Mouse (Mus musculus) spleen, postnatal 4 days (tissue): ENCODE data around the gene Ica1.

Experiments used
- DNase-seq, 2 experiments: peaks; one replicate each; pipeline ENCODE4 v3.0.0; 2022; ENCODE audit warnings: low spot score in 2 of 2

The Ica1 gene

DNA sequence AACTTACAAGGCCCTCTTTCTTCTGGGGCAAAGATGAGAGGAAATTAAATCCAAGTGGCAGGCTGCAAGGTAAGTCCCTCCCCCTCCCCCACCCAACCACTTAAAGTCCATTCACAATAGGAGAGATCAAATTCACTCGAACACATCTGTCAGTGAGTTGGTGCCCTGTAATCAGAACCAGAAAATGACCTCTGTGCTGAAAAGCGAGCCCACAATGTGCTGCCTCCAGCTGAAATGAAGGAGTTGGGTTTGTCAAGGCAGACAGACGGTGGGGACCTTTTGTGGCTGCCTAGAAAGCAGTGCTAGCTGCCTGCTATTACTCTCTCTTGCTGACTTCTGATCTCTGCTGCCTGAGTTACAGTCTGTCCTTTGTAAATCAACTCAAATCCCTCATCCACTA, 35.8 kb downstream of the Ica1 start:
- DNase-seq = no peak

DNA sequence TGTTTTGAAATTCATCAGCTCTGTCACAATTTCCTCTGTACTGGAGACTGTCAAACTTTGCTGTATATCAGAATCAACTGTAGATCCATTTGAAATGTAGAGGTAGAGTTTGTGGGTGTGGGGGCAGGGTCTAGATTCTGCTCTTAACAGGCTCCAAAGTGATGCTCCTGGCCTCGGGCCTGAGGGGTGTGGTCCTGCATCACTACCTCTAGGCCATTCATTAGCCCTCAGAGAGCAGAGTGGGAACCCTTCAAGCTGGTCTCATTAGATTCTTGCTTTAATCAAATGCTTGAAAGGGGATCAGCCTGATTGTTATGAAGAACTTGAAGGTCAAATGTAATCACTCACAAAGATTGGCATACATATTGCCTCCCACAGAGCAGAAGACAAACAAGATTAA, 36.6 kb downstream of the Ica1 start:
- no peak for DNase-seq

DNA sequence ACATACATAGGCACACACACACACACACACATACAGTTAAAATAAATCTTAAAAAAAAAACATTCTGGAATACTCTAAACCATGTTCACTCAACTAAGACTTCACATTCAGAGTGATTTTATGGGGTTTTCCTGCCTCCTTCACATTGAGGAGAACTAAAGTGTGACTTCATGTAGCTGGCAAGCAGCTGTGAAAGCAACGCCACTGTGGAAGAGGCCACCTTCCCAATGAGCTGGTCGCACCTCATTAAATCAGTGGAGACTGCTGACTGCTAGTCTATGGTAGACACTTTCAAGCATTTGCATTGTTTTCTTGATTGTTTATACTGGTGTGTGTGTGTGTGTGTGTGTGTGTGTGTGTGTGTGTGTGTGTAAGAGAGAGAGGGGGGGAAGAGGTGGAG, 38.2 kb downstream of the Ica1 start:
- DNase-seq = no peak

DNA sequence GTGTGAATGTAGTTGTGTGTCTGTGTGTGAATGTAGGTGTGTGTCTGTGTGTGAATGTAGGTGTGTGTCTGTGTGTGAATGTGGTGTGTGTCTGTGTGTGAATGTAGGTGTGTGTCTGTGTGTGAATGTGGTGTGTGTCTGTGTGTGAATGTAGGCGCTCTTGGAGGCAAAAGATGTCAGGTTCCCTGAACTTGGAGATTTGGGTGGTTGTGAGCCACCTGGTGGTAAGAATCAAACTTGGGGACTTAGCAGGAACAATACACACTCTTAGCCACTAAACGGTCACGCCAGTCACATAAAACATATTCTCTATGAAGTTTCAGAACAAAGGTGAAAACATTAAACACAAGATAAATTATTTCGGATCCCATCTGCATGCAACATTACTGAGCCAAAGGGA, 39.9 kb downstream of the Ica1 start:
- no peak for DNase-seq

DNA sequence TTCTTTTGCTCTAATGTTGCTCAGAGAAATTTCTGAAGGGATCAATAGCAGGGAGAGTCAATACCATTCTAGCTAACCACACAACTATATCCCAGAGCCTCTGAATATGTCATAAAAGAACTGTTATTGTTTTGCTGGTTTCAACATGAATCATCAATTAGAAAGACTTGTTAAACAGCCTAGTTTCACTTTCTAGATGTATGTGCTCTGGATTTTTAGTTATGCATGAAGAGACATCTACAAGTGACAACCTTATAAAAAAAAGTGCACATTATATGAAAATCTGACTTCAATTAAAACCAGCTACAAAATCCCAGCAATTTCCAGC, 41.8 kb downstream of the Ica1 start:
- no peak for DNase-seq

DNA sequence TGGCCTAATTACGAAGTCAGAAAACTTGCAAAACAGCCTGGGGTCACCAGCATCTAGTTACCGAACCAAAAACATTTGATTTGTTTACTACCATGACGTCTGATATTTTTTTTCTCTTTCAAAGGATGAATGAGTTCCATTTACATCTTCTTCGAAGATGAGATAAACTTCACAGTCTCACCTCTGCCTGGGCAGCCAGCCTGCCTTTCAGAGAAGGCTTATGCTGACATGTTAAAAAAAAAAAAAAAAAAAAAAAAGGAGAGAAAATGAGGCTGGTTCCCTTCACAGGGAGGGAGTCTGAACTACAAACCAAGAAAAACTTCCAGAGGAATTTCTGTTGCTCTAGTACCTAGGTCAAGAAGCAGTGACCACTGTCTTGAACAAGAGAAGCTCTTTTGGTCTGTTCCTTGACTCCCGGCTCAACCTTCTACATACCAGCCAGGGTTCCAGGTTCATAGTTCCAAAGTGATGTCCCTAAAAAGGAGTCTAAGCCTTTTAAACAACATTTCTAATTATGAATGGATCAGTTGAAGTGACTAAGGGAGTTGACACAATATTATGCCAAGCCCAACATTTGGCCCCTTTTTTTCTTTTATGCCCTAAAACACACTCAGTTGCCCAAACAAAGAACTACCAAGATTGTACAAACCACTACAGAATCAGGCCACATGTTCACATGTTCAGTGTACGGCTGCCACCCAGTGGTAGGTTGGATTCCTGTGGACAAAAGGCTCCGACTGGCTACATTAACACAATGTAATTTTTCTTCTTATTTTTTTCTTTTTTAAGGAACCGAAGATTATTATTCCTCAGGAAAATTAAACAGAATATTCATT, 42.4 kb downstream of the Ica1 start:
- DNase-seq = peak; percentile 49 to 72

DNA sequence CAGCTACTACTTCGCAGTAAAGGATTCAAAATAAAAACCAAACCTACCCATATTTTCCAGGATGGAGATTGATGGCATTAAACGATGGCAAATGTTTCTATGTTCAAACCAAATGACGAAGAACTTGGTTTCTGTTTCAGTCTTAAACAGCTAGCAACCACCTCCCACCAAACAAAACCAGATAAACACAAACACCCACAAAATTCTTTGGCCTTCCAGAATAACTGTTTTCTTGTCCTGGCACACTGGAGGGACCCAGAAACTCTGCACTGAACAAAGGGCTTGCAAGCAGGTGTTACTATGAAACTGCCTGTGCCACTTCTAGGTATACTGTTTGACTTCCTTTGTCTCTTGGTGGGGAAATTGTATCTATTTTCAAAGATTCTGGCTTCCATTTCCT, 43.2 kb downstream of the Ica1 start:
- DNase-seq = no peak

DNA sequence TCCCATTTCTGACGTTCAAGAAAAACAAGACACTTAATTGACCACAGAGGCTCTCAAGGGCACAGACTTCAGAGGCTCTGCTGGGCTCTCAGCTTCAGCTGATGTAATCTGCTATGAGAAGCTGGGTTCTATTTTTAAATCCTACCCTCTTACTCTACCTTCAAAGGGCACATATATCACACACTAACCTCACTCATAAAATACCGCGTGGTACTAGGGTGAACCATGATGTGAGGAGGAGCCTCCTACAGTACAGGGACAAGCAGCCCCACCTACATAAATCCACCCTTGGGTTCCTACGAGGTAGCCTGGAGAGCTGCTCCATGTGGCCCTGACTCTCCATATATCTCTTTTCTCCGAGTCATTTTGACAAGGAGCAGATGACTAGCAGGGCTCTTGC, 45.8 kb downstream of the Ica1 start:
- no peak for DNase-seq

DNA sequence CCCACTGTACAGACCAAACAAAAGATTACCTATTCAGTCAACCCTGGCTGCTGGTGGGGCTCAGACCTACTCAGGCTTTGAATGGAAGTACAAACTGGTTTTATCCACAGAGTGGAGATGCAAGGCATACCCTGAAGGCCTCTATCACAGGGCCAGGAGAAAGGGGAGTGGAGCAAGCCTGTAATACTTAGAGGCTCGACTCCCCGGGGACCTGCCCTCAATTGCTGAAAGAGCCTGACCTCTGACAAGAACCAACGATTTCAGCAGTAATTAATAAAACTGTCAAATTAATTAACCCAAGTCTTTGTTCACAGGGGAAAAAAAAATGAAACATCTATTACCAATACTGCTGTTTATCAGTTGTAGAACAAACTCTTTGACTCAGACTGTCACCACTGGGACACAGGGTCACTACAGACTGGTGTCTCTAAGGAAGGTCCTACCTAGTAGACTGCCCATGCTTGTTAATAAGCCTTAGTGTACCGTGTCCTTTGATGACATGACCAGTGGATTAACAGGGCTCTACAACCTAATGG, 46.6 kb downstream of the Ica1 start:
- DNase-seq = no peak

DNA sequence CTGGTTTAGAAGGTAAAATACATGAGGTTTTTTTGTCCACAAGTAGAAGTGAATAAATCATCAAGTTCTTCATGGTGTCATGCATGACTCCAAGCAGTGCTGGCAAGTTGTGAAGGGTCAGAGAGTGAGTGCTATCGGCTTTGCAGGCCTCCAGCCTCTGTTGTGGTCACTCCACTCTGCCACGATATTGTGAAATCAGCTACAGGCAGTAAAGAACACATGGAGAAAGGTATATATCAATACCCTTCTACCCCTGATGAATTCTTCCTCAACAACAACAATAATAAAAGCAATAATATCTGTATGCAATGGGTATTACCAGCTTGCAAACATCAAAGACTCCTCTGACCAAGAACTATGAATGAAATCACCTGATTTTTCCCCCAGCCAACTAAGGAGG, 47.9 kb downstream of the Ica1 start:
- no peak for DNase-seq

DNA sequence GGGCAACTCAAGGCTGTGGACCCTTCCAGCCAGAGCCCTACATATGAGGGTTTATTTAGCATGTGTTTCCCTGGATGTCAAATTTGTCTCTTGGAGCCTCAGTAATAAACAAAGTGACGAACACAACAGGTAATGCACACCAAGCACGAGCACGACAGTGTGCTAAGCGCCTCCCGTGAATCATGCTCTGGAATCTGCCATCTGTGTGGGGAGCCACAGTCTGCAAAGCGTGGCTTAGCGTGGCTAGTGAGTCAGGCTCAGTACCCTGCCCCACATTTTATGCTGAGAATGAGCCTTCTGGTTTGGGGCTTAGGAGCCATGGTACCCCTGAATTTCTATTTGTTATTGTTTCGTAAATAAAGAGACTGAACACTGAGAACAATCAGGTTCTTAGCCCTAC, 50.5 kb downstream of the Ica1 start:
- no peak for DNase-seq

DNA sequence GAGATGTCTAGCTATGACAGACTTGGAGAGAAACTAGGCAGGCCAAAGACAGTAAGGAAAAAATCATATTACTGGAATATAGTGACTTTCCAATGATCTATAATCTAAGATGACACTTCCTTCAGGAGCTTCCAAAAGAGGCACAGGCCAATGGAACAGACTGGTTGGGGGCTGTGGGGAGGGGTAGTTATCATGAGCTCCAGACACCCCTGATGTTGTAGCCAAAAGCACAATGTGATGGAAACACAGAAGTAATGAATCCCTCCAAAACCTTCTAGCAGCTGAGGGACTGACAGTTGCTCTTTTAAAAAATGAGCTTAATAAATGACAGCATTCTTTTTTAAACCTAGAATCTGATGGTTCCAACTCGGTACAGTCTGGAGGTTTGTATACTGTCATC, 52.7 kb downstream of the Ica1 start:
- DNase-seq = no peak

DNA sequence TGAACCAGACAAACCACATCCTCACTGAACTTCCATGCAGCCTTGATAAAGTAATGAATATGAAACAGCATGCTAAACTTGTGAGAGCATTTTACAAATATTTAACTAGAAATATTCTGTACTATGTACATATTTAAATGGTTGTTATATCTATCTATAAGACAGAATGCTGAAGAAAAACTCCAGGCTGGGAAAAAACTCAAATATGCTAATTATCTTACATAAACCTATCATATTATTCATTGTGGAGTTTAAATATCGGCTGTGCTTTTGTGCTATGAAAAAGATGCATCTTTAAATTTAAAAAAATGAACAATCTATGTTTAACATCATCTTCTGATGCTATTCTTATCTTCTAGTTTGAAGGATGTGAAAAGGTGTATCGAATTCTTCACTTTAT, 58.6 kb downstream of the Ica1 start:
- no peak for DNase-seq

DNA sequence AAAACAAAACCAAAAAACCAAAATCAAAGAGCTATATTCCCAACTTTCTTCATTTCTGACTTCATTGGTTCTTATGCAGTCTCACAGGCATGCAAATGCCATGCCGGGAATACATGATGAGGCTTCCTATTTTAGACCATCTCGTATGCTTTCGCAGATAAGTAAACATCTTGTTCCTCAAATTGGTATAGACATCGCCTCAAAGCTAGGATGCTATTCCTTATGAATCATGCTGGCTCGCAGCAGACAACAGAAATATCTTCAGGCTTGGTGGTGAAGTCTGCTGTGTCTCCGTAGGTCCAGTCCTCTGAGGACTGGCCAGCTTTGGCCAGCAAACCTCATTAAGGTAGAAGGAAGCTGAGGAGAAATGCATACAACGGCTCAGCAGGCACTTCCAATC, 60.3 kb downstream of the Ica1 start:
- DNase-seq = no peak

DNA sequence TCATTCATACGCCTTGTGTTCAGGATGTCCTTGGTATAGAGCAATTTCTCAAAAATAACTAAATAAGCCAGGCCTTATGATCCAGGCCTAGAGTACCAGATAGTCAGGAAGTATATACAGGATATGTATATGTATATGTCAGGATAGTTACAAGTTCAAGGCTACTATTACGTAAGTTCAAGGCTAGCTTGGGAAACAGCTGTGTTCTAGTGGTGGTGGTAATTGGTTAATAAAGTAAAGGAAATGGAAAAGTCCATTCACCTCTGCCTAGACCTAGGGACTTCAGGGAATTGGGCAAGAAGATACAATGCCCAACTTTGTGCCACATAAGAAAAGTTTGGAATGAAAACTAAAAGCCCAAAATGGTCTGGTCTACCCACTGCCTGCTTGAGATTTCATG, 61.7 kb downstream of the Ica1 start:
- no peak for DNase-seq

DNA sequence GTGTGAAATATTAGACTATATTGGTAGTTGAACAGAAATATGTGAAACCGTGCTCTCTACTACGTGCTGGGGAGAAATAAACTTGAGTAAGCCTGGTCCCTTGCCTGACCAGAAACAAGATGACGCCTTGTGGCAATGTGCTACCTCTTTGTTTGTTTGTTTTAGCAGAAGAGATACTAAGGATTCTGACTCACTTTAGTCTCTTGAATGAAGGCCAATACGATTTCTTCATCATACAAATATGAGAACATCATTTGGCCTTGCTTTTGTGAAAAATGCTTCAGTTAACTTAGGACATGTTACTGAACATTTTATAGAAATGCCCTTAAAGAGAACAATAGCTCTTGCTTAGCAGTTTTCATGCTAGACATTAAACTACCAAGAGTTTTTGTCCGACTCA, 67.0 kb downstream of the Ica1 start:
- DNase-seq = no peak

DNA sequence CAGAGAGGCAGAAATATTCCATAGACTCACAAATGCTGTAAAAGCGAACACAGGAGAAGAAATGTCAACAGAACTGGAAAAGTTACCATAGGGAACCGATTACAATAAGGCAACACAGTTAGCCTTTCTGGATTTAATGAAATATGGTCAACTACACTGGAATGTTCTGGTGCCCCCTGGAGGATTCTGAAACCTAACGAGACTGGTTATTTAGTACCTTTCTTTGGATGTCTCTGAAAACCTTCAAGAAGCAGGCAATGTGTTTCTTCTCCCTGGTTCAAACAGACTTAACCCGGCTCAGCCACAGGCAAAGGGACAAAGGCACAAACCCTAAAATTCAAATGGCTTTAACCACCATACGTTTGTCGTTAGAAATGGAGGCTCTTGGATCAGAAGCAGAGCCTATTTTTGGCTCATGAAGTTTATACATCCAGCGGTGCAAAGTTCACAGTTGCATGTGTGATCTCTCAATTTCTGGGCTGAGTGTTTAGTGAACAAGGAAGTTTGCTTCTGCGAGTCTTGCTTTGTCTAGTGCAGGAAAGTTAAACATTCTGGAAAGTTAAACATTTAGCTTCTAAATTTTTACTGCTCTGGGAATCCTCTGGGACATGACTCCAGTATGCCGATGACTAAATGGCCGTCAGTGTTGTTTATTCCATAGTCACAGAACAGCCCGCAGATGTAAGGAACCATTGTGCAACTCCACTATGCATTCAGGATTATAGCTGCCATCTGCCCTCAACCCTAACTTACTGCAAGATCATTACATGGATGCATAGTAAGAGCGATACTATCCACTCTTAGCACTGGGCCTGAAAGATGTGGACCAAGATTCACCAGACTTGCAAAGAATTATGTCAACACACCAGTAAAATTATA, 83.4 kb downstream of the Ica1 start:
- DNase-seq = no peak

DNA sequence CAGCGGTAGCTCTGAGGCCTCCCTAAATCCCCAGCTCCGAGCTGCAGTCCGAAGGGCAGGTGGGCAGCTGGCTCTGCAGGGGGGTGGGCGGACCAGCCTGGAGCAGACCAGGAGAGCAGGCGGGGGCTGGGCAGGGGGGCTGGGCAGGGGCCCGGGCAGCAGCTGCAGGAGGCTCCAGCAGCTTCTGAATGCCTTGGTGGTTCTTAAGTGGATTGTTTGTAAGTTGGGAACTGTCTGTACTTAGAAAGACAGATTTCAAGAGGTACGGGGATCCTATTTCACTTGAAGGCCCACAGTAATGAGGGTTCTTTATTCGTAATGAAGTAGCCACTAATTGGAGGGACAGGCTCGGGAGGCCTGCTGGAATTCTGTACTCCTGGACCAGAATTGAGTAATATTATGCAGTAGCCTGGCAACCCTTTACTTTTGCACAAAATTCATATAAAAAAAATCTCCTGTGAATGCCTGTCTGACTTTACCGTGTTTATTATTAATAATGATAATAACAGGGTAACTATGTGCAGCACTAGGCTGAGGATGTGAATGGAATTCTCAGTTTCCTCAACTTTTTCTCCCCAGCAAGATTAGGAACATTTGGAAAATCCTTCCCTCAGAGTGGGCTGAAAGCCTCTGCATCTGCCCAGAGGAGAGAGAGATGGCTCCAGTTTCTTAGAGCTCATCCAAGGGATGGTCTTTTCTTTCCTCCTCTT, 84.2 kb downstream of the Ica1 start:
- DNase-seq = no peak

DNA sequence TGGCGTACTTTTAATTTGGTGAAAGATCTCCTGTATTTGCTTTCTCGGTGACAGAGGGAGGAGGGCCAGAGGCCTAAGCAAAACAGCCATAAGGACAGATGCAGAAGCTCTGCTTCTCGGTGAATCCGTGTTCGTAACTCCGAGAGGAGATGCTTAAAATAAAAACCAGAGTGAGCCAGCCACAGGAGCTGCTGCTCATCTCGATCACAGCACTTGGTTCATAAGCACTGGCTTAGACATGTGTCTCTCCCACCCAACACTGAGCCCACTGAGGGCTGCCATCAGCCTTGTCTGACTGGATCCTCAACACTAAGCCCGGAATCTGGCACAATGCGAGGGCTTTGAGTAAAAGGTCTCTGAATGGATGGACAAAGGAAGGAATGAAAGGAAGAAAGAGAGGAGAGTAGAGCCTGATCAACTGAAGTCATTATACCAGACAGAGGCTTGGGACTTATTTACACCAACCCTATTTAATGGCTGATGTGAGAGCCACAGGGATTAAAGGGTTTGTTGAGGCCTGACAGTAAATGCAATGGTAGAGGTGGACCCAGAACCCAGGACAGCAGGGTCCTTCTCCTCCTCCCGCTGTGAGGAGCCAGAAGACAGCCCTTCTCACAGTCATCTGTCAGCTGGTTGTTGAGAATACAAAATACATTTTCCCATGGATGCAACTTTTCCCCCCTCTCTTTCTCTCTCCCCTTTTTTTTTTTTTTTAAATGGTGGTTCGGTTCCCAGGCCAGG, 85.0 kb downstream of the Ica1 start:
- DNase-seq = no peak

DNA sequence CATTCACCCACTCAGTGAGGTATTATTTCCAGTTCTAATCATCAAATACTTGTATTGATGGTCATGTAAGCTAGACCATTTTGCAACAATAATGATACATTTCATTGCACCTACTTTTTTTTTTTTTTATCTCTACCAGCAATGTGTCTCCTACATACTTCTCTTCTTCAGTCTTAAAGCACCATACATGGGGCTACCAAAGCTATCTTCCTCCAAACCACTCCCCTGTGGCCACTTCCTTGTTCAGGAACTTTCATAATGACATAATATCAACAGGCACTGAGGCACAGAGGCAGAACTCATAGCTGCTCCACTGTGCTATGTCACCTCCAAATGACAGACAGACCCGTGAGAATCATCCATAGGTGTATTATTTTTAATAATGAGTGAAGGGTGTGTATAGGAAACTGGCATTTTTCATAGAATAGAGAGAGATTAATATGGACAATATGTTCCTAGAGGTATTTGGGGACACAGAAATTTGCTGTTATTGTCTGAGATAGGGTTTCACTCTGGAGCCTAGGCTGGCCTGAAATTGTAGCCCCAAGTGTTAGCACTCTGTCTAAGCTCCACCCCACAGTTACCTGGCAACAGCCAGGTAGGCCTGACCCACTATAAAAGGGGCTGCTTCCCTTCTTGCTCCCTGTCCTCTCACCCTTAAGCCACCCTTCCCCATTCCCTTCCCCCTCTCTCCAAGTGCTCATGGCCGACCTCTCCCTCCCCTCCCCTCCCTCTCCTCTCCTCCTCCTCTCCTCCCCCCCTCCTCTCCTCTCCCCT, 86.9 kb downstream of the Ica1 start:
- no peak for DNase-seq

DNA sequence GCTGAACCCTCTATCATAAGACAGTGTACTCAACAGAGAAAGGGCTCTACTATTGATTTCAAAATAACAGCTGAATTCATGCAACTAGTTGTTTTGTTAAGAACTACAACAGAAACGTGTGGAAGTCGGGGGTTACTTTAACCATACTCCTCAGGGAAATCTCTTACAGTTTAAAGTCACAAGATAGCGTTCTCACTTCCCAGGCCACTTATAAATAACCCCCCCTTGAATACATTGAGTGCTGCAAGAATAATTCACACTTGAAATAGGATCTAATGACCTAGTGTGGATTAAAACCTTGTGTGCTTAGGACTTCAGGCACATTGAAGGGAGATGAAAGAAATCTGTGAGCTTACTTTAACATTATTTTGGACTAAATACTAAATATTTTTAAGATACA, 87.8 kb downstream of the Ica1 start:
- no peak for DNase-seq
